Mouse (Mus musculus) intestine, embryonic 14.5 days (tissue): ENCODE measurements at regions not wholly inside any gene's neighbourhood (a gene's known extent, or its start where the extent isn't known, plus 50 kb on each side); places are given as distances from the start of the nearest gene placed in this dataset.

Source experiments
- ATAC-seq: fragments of 200-750 bp; cut with Nextera tagmentation; replicated peaks from 2 replicates; pipeline ENCODE4 v1.8.0; 2017; ENCODE audit warnings: low read depth, moderate number of reproducible peaks, moderate TSS enrichment, moderate library complexity; ENCODE audit not compliant: low FRiP score, low TSS enrichment
- DNase-seq: peaks from one replicate; pipeline ENCODE4 v3.0.0-alpha.2; 2018; ENCODE audit warnings: low spot score
- H3K27ac ChIP-seq: fragments of 300-500 bp; sonication (generic); 2 replicates; pipeline ENCODE4 v1.5.1; 2014; ENCODE audit warnings: low read depth, mild to moderate bottlenecking, control low read depth
- H3K27me3 ChIP-seq: fragments of 300-500 bp; sonication (generic); replicated peaks from 2 replicates; pipeline ENCODE4 v1.6.1; 2014; ENCODE audit warnings: low read length, control low read depth; ENCODE audit not compliant: control insufficient read depth, insufficient read depth
- H3K36me3 ChIP-seq: fragments of 300-500 bp; sonication (generic); 2 replicates; pipeline ENCODE4 v1.6.1; 2014; ENCODE audit warnings: low read length, control low read depth; ENCODE audit not compliant: control insufficient read depth, insufficient read depth
- H3K4me1 ChIP-seq: fragments of 300-500 bp; sonication (generic); replicated peaks from 2 replicates; pipeline ENCODE4 v1.6.1; 2014; ENCODE audit warnings: low read length, control low read depth, mixed read lengths; ENCODE audit not compliant: control insufficient read depth, insufficient read depth
- H3K4me2 ChIP-seq: fragments of 300-500 bp; sonication (generic); 2 replicates; pipeline ENCODE4 v1.6.1; 2014; ENCODE audit warnings: low read length
- H3K4me3 ChIP-seq: fragments of 300-500 bp; sonication (generic); 2 replicates; pipeline ENCODE4 v1.5.1; 2014; ENCODE audit warnings: low read depth, low read length, control low read depth, mixed read lengths
- H3K9ac ChIP-seq: fragments of 300-500 bp; sonication (generic); 2 replicates; pipeline ENCODE4 v1.6.1; 2014; ENCODE audit warnings: mild to moderate bottlenecking, low read length
- H3K9me3 ChIP-seq: fragments of 300-500 bp; sonication (generic); 2 replicates; pipeline ENCODE4 v1.6.1; 2016; ENCODE audit warnings: low read length, control low read depth; ENCODE audit not compliant: control insufficient read depth
- WGBS: fragments of 180-500 bp; shearing (Covaris S2); extraction: QIAGEN DNeasy Blood & Tissue Kit; methylation state at CpG from one replicate; pipeline ENCODE4 v1.1.7; 2014; 5-methylcytosine and 5-hydroxymethylcytosine counted together

DNA sequence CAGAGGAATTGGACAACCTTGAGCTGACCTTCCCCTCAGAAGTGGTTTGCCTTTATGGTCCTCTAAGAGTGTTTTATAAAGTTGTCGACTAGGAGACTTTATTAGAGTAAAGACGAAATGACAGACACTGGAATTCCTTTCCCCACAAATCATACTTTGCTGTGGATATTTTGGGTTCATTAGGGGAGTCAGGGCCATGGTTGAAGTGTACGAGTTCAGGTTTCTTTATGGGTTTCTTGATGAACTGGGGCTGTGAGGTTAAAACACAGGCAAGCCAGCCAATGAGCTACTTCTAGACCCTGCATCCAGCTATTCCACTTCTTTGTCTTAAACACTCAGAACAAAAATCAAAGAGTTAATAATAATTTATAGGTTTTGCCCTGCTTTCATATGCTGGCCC, 153.0 kb downstream of the Pax1 start:
- WGBS, result 73% methylated on average over 3 of the region's 3 CpGs
- no peak overlapping the region for H3K4me3 ChIP-seq
- H3K9ac ChIP-seq, result no peak overlapping the region
- no peaks in the 10 kb centered on the region for H3K9me3 ChIP-seq
- no peak for ATAC-seq
- no peaks in the 10 kb centered on the region for H3K27me3 ChIP-seq
- H3K4me1 ChIP-seq, result no peaks in the 10 kb centered on the region
- no peak for DNase-seq
- no peak overlapping the region for H3K27ac ChIP-seq
- H3K36me3 ChIP-seq, result no peaks in the 10 kb centered on the region
- H3K4me2 ChIP-seq, result no peak overlapping the region

DNA sequence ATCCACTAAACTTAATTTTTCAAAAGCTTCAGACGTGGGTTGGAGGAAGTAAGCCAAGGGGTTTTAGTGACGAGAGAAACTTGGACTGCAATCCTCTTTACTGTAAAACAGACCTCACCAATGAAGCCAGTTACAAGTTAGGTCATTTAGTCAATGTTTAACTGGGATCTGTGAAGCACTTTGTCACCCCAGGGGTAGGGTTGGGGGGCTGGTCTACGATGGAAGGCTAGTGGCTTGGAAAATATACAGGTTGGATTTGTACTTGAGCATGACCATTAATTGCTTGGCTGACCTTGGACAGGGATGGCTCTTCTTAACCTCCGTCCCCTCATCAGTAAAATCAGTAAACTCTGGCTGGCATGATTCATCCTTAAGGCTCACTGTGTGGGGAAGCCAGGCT, 142.2 kb downstream of the Pax1 start:
- Histone ChIP-seq H3K27me3 (no peaks in the 10 kb centered on the region), H3K9ac (no peak overlapping the region), H3K4me3 (no peak overlapping the region), H3K9me3 (no peaks in the 10 kb centered on the region), H3K4me2 (no peak overlapping the region), H3K27ac (no peak overlapping the region), H3K4me1 (no peaks in the 10 kb centered on the region), H3K36me3 (no peaks in the 10 kb centered on the region)
- DNase-seq (no peak), ATAC-seq (no peak)
- WGBS, result 57% methylated on average over 4 of the region's 4 CpGs

DNA sequence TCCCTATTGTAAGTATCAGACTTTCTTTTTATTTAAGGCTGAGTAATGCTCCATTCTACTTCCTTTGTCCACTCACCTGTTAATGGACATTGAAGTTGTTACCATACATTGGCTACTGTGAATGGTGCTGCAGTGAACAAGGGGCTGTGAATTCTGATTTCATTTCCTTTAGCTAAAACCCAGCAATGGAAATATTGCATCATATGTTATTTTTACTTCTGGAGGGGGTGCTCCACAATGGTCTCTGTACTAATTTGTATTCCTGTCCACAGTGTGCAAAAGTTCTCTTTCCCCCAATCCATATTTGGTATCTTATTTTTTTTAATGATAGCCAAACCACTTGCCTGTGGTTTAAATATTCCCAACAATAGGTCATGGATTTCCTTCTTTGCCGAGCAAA, 137.0 kb downstream of the Pax1 start:
- no peak overlapping the region for H3K9ac ChIP-seq
- no peaks in the 10 kb centered on the region for H3K4me1 ChIP-seq
- ATAC-seq (no peak), DNase-seq (no peak)
- H3K36me3 ChIP-seq, result no peaks in the 10 kb centered on the region
- no peak overlapping the region for H3K27ac ChIP-seq
- H3K9me3 ChIP-seq, result no peaks in the 10 kb centered on the region
- no peak overlapping the region for H3K4me2 ChIP-seq
- H3K27me3 ChIP-seq, result no peaks in the 10 kb centered on the region
- H3K4me3 ChIP-seq, result no peak overlapping the region
- WGBS, result 77% methylated on average over 1 of the region's 1 CpGs

DNA sequence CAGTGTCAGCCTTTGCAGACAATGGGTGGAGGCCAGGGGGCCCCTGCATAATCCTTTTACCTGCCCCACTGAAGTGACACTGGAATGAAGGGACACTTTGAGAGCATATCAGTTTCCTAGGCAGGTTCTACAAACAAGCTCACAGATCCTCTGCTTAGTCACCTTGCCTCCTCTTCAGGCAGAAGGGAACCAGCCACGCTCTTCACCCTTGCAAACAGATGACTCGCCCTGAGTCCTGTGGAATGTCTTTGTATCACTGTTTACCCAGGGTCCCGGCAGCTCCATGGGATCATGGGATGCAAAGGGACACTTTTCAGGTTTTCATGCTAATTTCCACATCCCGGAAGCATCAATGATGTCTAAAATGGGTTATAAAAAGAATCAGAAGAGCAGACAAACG, 94.2 kb downstream of the Pax1 start:
- 40% methylated on average over 5 of the region's 5 CpGs for WGBS
- Histone ChIP-seq H3K27ac (no peak overlapping the region), H3K27me3 (no peaks in the 10 kb centered on the region), H3K9ac (no peak overlapping the region), H3K4me3 (no peak overlapping the region), H3K4me2 (no peak overlapping the region), H3K9me3 (no peaks in the 10 kb centered on the region), H3K4me1 (no peaks in the 10 kb centered on the region), H3K36me3 (no peaks in the 10 kb centered on the region)
- DNase-seq, result peak; percentile 51
- ATAC-seq, result no peak

DNA sequence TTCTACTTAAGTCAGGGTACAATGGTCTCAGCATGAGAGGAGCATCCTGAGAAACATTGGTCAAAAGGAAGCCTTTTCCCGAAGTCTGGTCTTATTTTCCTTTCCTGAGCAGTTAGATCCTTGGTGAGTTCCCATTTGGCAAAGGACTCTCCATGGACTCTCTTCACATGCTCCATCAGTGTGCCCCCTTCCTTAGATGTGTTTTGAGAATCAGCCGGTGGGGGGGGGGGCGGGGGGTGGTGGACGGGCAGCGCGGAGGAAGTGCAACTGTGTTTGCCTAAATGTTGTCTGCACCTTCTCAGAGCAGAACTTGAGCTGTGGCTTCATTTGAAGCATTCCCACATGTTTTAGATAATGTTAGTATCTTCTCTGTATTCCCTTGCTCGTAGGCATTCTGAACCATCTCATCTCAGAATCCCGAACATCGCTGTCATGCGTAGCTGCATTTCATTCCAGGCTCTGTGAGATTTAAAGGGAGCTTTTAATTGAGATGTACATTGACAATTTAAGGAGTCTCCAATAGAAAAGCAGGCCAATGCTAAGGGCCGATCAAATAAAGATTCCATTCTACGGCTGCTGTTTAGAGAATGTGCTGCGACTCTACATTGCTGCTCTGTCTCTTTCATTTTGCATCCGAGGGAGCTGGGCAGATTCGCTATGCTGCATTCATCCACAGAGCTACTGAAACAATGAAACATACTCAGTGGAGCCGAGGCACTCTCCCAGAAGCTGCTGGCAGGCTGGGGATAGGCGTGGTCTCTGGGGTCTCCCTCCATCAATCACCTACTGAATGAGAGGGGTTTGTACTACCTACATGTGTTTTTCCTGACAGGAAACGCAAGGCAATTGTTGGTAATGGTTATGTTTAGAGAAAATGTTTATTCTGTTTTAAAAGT, 92.9 kb downstream of the Pax1 start:
- H3K9me3 ChIP-seq, result no peaks in the 10 kb centered on the region
- H3K4me3 ChIP-seq, result no peak overlapping the region
- WGBS, result 61% methylated on average over 18 of the region's 18 CpGs
- no peak overlapping the region for H3K9ac ChIP-seq
- no peak for ATAC-seq
- no peak for DNase-seq
- no peaks in the 10 kb centered on the region for H3K4me1 ChIP-seq
- H3K4me2 ChIP-seq, result peak overlapping the region; percentile 20; the same call in 1 of the 2 replicates
- no peaks in the 10 kb centered on the region for H3K27me3 ChIP-seq
- H3K27ac ChIP-seq, result no peak overlapping the region
- no peaks in the 10 kb centered on the region for H3K36me3 ChIP-seq
